Mouse (Mus musculus) liver, embryonic 13.5 days (tissue): ENCODE data around the gene Ptprf. TPM values are rescaled to one million over a fixed set of nuclear protein-coding genes. Genes with fewer than 3 reads are reported as not detected.

Experiments used
- ATAC-seq: fragments of 200-750 bp; cut with Nextera tagmentation; 2 replicates; pipeline ENCODE4 v1.8.0; 2017; ENCODE audit warnings: low read depth, mild to moderate bottlenecking, moderate number of reproducible peaks, moderate library complexity
- DNase-seq: peaks from one replicate; pipeline ENCODE4 v3.0.0; 2022
- H3K27ac ChIP-seq: fragments of 300-500 bp; sonication (generic); 2 replicates; pipeline ENCODE4 v1.5.1; 2015; ENCODE audit warnings: moderate library complexity, mild to moderate bottlenecking, inconsistent platforms
- H3K27me3 ChIP-seq: fragments of 300-500 bp; sonication (generic); 2 replicates; pipeline ENCODE4 v1.6.1; 2015; ENCODE audit warnings: mild to moderate bottlenecking, inconsistent platforms
- H3K36me3 ChIP-seq: fragments of 300-500 bp; sonication (generic); 2 replicates; pipeline ENCODE4 v1.6.1; 2015; ENCODE audit warnings: mild to moderate bottlenecking, inconsistent platforms
- H3K4me1 ChIP-seq: fragments of 300-500 bp; sonication (generic); replicated peaks from 2 replicates; pipeline ENCODE4 v1.6.1; 2015; ENCODE audit warnings: inconsistent platforms
- H3K4me2 ChIP-seq: fragments of 300-500 bp; sonication (generic); 2 replicates; pipeline ENCODE4 v1.6.1; 2015; ENCODE audit warnings: inconsistent platforms, mild to moderate bottlenecking, moderate library complexity
- H3K4me3 ChIP-seq: fragments of 300-500 bp; sonication (generic); replicated peaks from 2 replicates; pipeline ENCODE4 v1.5.1; 2015; ENCODE audit warnings: mild to moderate bottlenecking, inconsistent platforms
- H3K9ac ChIP-seq: fragments of 300-500 bp; sonication (generic); 2 replicates; pipeline ENCODE4 v1.6.1; 2015; ENCODE audit warnings: mild to moderate bottlenecking, inconsistent platforms
- H3K9me3 ChIP-seq: fragments of 300-500 bp; sonication (generic); replicated peaks from 2 replicates; pipeline ENCODE4 v1.6.1; 2016; ENCODE audit warnings: inconsistent platforms
- WGBS: fragments of 180-500 bp; shearing (Covaris S2); methylation state at CpG from one replicate; pipeline ENCODE4 v1.1.7; 2015; ENCODE audit not compliant: insufficient replicate concordance; 5-methylcytosine and 5-hydroxymethylcytosine counted together
- polyA plus RNA-seq: library from polyadenylated mRNA; unstranded; fragments of >200 nt; fragmentation: Nextera tagmentation; extraction: Ambion mirVana; gene quantifications from 2 replicates; pipeline ENCODE4 v1.2.1, GENCODE M21; 2015

Ptprf gene
- polyA plus RNA-seq, result 7.9 and 9.5 TPM in 2 replicates

DNA sequence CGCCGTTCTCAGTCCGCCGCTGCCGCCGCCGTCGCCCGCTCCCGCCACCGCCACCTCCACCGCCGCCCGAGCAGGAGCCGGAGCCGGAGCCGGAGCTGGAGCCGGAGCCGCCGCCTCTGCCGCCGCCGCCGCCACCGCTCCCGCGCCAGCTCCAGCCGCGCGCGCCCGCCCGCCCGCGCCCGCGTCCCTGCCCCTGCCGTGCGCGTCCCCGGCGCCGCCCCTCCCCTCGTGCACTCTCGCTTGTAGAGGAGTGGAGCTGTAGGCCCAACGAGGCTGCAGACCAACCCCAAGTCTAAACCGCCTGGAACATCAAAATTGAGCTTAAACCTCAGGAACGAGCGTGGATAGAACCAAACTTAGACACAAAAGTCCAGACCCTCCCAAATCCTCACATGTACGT is at the start of gene Ptprf:
TSS of gene Ptprf (minus strand) at position 175 of the 400 bp plus-strand sequence.
- 4% methylated on average over 29 of the region's 50 CpGs for WGBS
- H3K27ac ChIP-seq, result peak within 1 kb of the TSS; percentile 23; the same call in 1 of the 2 replicates
- ATAC-seq, result no peak
- peaks cover 26% of the 10 kb centered on the region; the same call in 1 of the 2 replicates for H3K4me1 ChIP-seq
- H3K4me2 ChIP-seq, result peak within 1 kb of the TSS; percentile 60
- H3K9me3 ChIP-seq, result no peaks in the 10 kb centered on the region
- no peak for DNase-seq
- no peaks in the 10 kb centered on the region for H3K36me3 ChIP-seq
- peak within 1 kb of the TSS; percentile 62 for H3K4me3 ChIP-seq
- H3K27me3 ChIP-seq, result peaks cover 74% of the 10 kb centered on the region
- H3K9ac ChIP-seq, result peak within 1 kb of the TSS; percentile 70

DNA sequence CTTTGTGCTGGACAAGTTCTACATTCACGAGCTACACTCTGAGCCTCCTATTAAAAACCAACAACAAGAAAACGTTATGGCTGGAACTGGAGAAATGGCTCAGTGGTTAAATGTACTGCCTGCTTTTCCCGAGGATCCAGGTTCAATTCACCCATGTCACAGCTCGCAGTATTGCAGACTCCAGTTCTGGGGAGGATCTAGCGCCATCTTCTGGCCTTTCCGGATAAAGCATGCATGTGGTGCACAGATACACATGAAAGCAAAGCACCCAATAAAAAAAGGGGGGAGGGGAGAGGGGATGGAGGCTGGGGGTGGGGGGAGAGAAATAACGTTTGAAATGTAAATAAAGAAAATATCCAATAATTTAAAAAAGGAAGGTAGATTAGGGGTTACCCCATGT is 45.5 kb upstream of the Ptprf start:
- Histone ChIP-seq H3K9me3 (no peaks in the 10 kb centered on the region), H3K4me1 (no peaks in the 10 kb centered on the region), H3K4me3 (no peak overlapping the region), H3K9ac (no peak overlapping the region), H3K27ac (no peak overlapping the region), H3K27me3 (no peaks in the 10 kb centered on the region), H3K36me3 (no peaks in the 10 kb centered on the region), H3K4me2 (no peak overlapping the region)
- no peak for DNase-seq
- WGBS, result 11% methylated on average over 7 of the region's 7 CpGs
- ATAC-seq, result no peak

DNA sequence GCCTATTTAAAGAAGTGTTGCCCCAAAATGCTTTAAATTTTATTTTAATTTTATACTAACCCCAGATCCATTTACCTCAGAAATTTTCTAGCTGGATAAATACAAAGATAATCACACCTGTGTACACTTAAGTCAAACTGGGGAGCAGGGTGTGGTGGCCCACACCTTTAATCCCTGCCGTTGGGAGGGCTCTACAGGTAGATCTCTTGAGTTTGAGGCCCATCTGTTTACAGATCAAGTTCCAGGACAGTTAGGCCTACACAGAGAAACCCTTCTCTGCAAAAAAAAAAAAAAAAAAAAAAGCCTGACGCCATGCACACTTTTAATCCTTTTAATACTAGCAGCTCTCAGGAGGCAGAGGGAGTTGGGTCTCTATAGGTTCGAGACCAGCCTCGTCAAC is 44.8 kb upstream of the Ptprf start:
- DNase-seq (no peak), ATAC-seq (no peak)
- no peak overlapping the region for H3K27ac ChIP-seq
- no peak overlapping the region for H3K4me2 ChIP-seq
- H3K4me3 ChIP-seq, result no peak overlapping the region
- H3K9me3 ChIP-seq, result no peaks in the 10 kb centered on the region
- no peaks in the 10 kb centered on the region for H3K4me1 ChIP-seq
- 61% methylated on average over 4 of the region's 4 CpGs for WGBS
- no peaks in the 10 kb centered on the region for H3K36me3 ChIP-seq
- H3K27me3 ChIP-seq, result no peaks in the 10 kb centered on the region
- H3K9ac ChIP-seq, result no peak overlapping the region

DNA sequence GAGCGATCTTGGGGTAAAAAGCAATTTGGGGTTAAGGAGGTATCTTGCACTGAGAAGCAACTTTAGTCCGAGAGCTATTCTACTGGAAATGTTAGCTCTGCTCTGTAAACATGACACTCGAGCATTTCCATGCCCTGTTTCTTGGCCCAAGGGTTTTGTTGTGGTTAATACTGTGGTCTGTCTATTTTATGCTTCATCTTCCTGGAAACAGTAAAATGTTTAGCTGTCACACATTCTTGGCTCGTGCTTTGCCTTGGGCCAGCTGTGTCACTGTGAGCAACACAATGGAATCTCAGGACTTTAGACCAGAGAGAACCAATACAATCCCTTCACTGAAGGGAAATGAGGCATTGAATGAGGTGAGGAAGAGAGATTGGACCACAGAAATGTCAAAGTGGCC is 40.6 kb upstream of the Ptprf start:
- Histone ChIP-seq H3K4me1 (no peaks in the 10 kb centered on the region), H3K27ac (no peak overlapping the region), H3K36me3 (no peaks in the 10 kb centered on the region), H3K4me2 (no peak overlapping the region), H3K27me3 (no peaks in the 10 kb centered on the region), H3K9ac (no peak overlapping the region), H3K4me3 (no peak overlapping the region), H3K9me3 (no peaks in the 10 kb centered on the region)
- ATAC-seq (no peak), DNase-seq (no peak)
- 37% methylated on average over 4 of the region's 4 CpGs for WGBS

GRCm38 (mm10) chr4:118326476-118326875 is 35.3 kb upstream of the Ptprf start:
- ATAC-seq, result no peak
- Histone ChIP-seq H3K27me3 (no peaks in the 10 kb centered on the region; the same call in 1 of the 2 replicates), H3K4me3 (no peak overlapping the region), H3K36me3 (no peaks in the 10 kb centered on the region), H3K27ac (no peak overlapping the region), H3K4me1 (no peaks in the 10 kb centered on the region; the same call in 1 of the 2 replicates), H3K4me2 (no peak overlapping the region), H3K9me3 (no peaks in the 10 kb centered on the region), H3K9ac (no peak overlapping the region)
- WGBS, result 33% methylated on average over 7 of the region's 7 CpGs
- no peak for DNase-seq

DNA sequence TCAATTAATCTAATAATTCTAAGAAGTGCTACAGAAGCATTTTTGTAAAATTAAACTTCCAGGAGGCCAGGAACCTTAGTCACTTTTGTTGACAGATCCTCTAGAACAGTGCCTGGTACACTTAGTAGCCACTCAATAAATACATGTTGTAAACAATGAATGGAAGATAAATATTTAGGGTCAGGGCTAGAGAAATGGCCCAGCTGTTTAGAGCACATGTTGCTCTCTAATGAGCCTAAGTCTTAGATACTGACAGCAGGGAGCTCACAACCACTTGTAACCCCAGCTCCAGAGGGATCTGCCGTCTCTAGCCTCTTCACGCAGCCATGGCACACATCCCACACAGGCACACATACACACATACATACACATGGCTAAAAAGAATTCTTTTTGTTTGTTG is 29.4 kb upstream of the Ptprf start:
- Histone ChIP-seq H3K4me3 (no peak overlapping the region), H3K36me3 (no peaks in the 10 kb centered on the region), H3K4me2 (no peak overlapping the region), H3K9ac (no peak overlapping the region), H3K27me3 (no peaks in the 10 kb centered on the region; the same call in 1 of the 2 replicates), H3K27ac (no peak overlapping the region), H3K4me1 (no peaks in the 10 kb centered on the region; the same call in 1 of the 2 replicates), H3K9me3 (no peaks in the 10 kb centered on the region)
- DNase-seq (no peak), ATAC-seq (no peak)
- 70% methylated on average over 2 of the region's 2 CpGs for WGBS

DNA sequence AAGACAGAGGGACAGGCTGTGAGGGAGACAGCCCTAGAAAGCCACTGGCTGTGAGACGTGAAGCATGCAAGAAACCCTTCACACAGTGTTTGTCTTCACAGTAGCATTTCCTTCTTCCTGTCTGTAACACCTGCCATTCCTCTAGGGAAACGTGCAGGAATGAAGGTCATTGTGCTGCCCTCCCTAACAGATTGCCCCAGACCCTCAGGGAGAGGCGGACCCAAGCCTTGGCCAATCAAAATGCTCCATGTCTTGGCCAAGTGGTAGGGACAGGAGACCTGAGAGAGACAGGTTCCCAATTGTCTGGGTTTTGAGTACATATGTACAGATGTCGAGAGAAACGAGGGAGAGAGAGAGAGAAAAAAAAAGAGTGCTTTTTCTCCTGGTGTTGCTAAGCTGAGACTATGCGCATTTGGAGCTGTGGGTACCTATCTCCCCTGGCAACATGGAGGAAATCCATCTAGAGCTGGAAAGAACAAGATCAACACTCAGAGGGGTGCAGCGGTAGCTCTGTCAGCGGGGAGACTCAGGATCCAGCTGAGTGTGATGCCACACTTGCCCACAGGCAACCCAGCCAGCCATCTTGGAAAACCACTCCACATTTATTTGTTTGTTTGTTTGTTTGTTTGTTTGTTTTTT is 28.6 kb upstream of the Ptprf start:
- Histone ChIP-seq H3K4me2 (no peak overlapping the region), H3K4me3 (no peak overlapping the region), H3K9ac (no peak overlapping the region), H3K4me1 (no peaks in the 10 kb centered on the region), H3K27me3 (no peaks in the 10 kb centered on the region; the same call in 1 of the 2 replicates), H3K36me3 (no peaks in the 10 kb centered on the region), H3K9me3 (no peaks in the 10 kb centered on the region), H3K27ac (no peak overlapping the region)
- 31% methylated on average over 8 of the region's 8 CpGs for WGBS
- no peak for ATAC-seq
- DNase-seq, result no peak

- Histone ChIP-seq H3K9ac (no peak overlapping the region), H3K4me2 (no peak overlapping the region), H3K27me3 (no peaks in the 10 kb centered on the region), H3K27ac (no peak overlapping the region), H3K4me1 (no peaks in the 10 kb centered on the region), H3K36me3 (no peaks in the 10 kb centered on the region), H3K9me3 (no peaks in the 10 kb centered on the region), H3K4me3 (no peak overlapping the region)
- no peak for ATAC-seq
- 57% methylated on average over 4 of the region's 4 CpGs for WGBS
- DNase-seq, result no peak
Measured at GRCm38 (mm10) chr4:118316662-118317061, 25.5 kb upstream of the Ptprf start.

- Histone ChIP-seq H3K4me2 (no peak overlapping the region), H3K9me3 (no peaks in the 10 kb centered on the region), H3K27ac (no peak overlapping the region), H3K4me3 (no peak overlapping the region), H3K4me1 (no peaks in the 10 kb centered on the region), H3K36me3 (no peaks in the 10 kb centered on the region), H3K27me3 (no peaks in the 10 kb centered on the region), H3K9ac (no peak overlapping the region)
- no peak for DNase-seq
- 31% methylated on average over 8 of the region's 8 CpGs for WGBS
- no peak for ATAC-seq
Measured at GRCm38 (mm10) chr4:118315286-118315685, 24.1 kb upstream of the Ptprf start.

DNA sequence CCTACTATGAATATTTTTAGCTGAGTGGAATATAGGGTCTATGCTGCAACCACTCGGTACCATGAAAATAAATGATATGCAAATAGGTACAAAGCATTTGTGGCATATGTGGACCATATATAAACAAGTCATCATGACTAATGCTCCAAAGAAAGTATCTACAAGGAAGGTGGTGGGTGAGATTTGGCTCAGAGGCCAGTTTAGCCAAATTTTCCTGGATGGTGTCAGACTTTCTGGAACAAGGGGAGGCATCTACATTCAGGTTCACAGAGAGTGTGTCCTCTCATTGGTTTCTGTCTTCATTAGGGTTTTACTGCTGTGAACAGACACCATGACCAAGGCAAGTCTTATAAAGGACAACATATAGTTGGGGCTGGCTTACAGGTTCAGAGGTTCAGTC is 19.3 kb upstream of the Ptprf start:
- WGBS, result 72% methylated on average over 1 of the region's 1 CpGs
- no peak for ATAC-seq

GRCm38 (mm10) chr4:118307533-118308263 is 16.5 kb upstream of the Ptprf start:
- H3K9ac ChIP-seq, result no peak overlapping the region
- H3K9me3 ChIP-seq, result no peaks in the 10 kb centered on the region
- WGBS, result 81% methylated on average over 13 of the region's 13 CpGs
- no peak overlapping the region for H3K4me3 ChIP-seq
- H3K36me3 ChIP-seq, result no peaks in the 10 kb centered on the region
- ATAC-seq (no peak), DNase-seq (no peak)
- no peaks in the 10 kb centered on the region for H3K27me3 ChIP-seq
- no peak overlapping the region for H3K27ac ChIP-seq
- H3K4me2 ChIP-seq, result no peak overlapping the region
- no peaks in the 10 kb centered on the region for H3K4me1 ChIP-seq

More for the DNA sequence above, 19.3 kb upstream of the Ptprf start:
- H3K4me2 ChIP-seq, result no peak overlapping the region
- H3K9me3 ChIP-seq, result no peaks in the 10 kb centered on the region
- H3K4me3 ChIP-seq, result no peak overlapping the region
- no peaks in the 10 kb centered on the region for H3K36me3 ChIP-seq
- no peaks in the 10 kb centered on the region for H3K27me3 ChIP-seq
- no peak for DNase-seq
- H3K9ac ChIP-seq, result no peak overlapping the region
- H3K4me1 ChIP-seq, result no peaks in the 10 kb centered on the region
- no peak overlapping the region for H3K27ac ChIP-seq
